Mouse (Mus musculus): Measurements from ENCODE around the gene Zcchc2.
A peak's percentile ranks its signal among the peaks of the same experiment; 100 is the strongest.

The Zcchc2 gene

GRCm38 (mm10) chr1:106036861-106037599 lies 46.8 kb downstream of the Zcchc2 start:
- peak; percentile 37 for DNase-seq (ENCODE audit: low spot score)

DNA sequence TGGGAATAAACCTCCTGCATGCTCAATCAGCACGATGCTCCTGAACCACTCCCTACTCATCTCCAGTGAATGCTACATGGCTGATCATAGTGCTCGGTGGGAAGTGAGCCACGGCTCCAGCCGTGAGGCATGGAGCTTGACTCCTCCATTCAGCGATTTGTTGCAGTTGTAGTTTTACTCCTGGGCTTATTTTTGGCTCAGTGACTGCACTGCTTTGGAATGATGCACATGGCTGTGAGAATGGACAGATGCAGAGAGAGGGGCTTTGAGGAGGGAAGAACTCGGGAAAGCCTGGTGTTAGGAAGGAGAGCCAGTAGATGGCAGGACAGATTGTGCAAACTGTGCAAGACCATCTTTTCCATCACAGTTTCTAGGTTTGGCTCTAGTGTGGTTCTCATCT lies 49.1 kb downstream of the Zcchc2 start:
- DNase-seq (ENCODE audit: low spot score) = no peak

DNA sequence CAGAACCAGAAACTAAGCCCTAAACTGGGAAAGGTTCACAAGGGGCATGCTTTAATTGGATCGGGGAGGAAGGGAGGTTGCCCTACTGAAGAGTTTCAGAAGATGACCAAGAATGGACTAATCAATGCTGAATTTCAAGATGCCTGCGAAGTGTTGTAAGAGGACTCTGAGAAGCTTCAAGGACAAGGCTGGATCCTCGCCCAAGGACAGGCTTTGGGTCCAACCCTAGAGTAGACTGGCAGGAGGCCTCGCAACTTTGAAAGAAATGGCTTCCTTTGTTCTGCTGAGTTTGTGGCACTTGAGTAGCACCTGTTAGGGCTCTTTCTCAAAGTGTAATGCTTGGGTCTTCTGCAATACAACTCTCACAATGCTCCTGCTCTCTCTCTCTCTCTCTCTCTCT lies 50.1 kb downstream of the Zcchc2 start:
- DNase-seq (ENCODE audit: low spot score) = no peak

DNA sequence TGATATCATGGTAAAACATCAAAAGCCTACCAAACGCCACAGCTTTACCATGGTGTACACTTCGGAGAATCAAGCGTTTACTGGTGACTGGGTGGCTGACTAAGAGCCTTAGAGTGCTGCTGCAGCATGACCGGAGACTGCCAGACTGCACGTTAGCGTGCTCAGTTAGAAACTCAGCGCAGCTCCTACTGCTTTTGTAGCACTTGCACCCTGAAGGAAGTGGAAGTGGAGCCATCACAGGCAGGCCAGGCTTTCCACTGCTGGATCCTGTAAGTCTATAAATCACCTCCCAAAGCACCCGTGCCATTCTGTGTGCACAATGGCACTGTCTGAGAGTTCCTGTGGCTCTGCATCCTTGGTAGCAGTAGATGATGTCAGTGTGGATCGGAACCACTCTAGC lies 52.0 kb downstream of the Zcchc2 start:
- no peak for DNase-seq (ENCODE audit: low spot score)

GRCm38 (mm10) chr1:106043053-106043820 lies 53.0 kb downstream of the Zcchc2 start:
- DNase-seq (ENCODE audit: low spot score) = no peak

DNA sequence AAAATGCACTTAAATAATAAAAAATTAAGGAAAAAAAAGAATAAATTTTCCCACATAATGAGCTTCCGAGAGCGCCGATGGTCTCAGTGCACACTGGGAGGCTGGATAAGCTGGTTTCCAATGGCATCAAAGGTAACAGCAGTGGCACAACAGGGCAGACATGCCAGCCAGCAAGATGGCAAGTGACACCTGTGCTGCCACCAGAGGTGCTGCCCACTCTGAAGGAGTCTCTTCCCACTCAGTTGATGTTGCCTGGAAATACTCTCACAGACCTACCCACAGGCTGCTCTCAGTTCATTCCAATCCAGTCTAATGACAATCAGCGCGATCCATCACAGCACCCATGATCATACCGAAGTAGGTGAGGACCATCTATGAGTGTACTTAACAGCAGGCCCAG lies 58.8 kb downstream of the Zcchc2 start:
- no peak for DNase-seq (ENCODE audit: low spot score)

DNA sequence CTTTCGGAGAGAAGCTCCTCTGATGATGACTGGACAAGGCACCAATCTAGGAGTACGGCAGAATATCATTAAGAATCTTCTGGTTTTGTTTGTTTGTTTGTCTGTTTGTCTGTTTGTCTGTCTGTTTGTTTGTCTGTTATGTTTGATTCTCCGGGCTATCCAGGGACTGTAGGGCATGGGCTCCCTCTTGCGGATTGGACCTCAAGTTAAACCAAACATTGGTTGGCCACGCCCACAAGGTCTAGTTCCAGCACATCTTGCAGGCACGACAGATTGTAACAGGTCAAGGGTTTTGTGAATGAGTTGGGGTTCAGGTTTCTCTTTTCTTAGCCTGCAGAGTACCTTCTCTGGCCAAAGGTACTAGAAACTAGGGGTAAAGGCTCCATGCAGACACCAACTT lies 64.8 kb downstream of the Zcchc2 start:
- DNase-seq (ENCODE audit: low spot score) = no peak

- DNase-seq (ENCODE audit: low spot score) = no peak
Measured at GRCm38 (mm10) chr1:106058355-106058754, 68.1 kb downstream of the Zcchc2 start.

- DNase-seq (ENCODE audit: low spot score) = no peak
Measured at GRCm38 (mm10) chr1:106059516-106060277, 69.5 kb downstream of the Zcchc2 start.

- DNase-seq (ENCODE audit: low spot score) = no peak
Measured at GRCm38 (mm10) chr1:106061185-106061910, 71.1 kb downstream of the Zcchc2 start.

DNA sequence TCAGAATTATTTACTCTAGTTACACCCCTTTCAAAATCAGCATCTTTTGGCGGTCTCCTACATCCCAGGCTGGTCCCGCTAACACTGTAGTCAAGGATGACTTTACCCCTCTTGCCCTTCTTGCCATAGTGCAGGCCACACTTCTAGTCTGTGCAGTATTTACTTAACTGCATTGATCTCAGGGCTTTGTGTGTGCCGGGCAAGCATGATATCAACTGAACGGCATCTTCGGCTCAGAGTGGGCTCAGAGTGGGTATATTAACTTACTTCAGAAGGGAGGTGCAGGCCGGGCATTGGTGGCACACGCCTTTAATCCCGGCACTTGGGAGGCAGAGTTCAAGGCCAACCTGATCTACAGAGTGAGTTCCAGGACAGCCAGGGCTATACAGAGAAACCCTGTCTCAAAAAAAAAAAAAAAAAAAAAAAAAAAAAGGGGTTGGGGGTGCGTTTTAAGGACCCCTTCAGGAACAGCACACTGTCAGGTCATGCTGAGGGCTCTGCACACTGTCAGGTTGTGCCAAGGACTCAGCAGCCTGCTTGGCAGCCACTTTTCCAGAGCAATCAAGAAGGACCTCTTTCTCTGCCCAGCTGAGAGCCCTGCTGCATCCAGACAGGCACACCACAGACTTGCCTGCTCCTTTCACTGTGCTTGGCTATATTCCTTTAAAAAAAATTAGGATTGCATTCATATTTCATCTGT lies 72.8 kb downstream of the Zcchc2 start:
- no peak for DNase-seq (ENCODE audit: low spot score)

DNA sequence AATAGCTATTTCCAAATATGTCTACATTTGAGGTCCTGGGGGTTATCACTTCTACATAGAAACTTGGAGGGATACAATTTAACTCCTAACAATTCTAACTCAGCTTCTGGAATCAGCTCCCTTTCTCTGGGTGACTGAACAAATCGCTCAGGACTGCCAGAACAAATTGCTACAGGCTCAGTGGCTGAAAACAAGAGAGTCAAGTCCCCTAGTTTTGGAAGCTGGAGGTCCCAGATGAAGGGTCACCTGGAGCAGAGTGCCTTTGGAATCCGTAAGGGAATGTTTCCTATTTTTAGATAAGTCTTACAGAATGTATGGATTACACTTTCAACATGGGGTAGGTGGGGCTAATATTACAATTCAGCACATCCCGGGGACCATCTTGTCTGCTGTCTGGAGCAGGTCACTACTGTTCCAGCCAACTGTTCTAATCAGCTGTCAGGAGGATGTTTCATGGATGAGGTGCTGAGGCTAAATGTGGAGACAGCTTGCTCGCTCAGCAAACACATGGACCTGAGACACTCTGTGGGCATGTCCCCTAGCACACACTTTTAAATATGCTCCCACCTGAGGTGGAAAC lies 73.5 kb downstream of the Zcchc2 start:
- no peak for DNase-seq (ENCODE audit: low spot score)

GRCm38 (mm10) chr1:106064291-106064690 lies 74.1 kb downstream of the Zcchc2 start:
- no peak for DNase-seq (ENCODE audit: low spot score)

DNA sequence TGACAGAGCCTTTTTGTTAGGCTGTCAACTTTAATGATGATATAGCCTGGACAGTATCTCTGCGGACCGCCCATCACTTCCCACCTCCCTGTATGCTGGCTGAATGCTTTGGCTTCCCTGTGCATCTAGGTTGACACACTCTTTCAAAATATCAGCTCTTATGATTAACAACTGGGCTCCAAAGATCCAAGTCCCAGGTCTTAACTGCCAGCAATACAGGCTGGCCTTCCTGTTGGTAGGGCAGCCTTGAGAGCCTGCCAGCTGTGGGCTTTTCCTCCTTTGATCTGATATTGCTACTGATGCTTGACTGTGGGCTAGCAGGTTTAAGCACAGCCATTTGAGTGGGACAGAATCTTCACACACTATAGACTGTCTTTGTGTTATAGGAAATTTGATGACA lies 74.5 kb downstream of the Zcchc2 start:
- no peak for DNase-seq (ENCODE audit: low spot score)

DNA sequence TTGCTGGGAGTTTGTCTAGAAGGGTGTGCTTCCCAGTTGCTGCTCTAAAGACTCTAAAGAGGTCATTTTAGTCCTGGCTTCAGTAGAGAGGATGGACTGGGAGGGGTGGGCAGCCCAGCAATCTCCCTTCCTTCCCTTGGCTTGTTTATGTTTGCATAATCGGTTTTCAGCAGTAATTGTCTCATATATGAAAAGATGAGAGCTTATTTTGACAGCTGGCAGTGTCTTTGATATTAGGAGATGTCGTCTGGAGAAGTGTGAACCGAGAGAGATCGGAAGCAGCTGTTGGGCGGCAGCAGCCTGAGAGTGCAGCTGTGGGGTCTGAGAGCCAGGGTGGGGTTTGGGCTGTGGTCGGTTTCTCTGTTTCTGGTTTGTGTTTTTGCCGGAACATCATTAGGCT lies 75.5 kb downstream of the Zcchc2 start:
- no peak for DNase-seq (ENCODE audit: low spot score)

GRCm38 (mm10) chr1:106067306-106067705 lies 77.1 kb downstream of the Zcchc2 start:
- DNase-seq (ENCODE audit: low spot score) = no peak

DNA sequence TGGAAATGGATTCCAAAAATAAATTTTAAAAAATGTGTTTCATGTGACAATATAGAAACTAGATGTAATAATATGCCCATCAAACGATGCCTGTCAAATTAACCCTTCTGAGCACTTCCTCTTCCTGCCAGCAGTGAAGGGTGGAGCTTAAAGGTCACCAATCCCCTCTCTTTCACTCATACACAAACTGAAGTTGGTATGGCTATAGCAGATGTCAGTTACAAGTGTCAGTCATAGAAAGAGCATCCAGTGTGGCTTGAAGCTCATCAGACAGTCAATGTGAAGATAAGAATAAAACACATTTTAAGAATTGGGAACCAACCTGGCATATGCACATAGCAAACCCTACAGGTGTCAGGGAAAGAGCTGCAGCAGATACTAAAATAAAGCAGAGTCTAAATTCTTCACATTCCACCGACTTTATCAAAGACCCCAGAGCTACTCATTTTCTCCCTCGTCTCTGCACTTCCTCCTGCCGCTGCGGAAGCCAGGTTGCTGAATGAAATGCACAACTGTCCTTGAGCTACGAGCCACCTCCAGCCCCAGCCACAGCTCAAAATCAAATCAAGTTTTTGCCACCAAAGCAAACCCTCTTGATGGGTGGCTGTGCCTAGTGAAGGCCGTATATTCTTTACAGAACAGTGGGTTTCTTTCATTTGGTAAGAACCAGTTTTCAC lies 79.8 kb downstream of the Zcchc2 start:
- no peak for DNase-seq (ENCODE audit: low spot score)

DNA sequence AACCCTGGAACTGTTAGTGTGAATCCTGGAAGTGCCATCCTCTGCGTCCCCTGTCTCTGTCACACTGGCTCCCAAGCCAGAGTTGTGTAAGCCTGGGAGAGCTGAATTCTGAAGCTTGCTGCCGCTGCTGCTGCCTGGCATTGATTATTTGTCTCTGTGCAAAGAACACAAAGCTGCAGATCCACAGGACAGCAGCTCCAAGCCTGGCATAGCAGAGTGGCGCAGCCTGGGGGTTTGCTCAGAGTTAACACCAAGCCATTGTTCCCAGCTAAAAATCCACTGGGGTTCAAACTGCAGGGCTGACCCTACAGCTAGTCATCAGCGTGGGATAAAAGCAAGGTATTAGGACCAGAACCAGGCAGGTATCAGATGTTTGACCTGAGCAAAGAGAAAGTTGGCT lies 80.6 kb downstream of the Zcchc2 start:
- no peak for DNase-seq (ENCODE audit: low spot score)

DNA sequence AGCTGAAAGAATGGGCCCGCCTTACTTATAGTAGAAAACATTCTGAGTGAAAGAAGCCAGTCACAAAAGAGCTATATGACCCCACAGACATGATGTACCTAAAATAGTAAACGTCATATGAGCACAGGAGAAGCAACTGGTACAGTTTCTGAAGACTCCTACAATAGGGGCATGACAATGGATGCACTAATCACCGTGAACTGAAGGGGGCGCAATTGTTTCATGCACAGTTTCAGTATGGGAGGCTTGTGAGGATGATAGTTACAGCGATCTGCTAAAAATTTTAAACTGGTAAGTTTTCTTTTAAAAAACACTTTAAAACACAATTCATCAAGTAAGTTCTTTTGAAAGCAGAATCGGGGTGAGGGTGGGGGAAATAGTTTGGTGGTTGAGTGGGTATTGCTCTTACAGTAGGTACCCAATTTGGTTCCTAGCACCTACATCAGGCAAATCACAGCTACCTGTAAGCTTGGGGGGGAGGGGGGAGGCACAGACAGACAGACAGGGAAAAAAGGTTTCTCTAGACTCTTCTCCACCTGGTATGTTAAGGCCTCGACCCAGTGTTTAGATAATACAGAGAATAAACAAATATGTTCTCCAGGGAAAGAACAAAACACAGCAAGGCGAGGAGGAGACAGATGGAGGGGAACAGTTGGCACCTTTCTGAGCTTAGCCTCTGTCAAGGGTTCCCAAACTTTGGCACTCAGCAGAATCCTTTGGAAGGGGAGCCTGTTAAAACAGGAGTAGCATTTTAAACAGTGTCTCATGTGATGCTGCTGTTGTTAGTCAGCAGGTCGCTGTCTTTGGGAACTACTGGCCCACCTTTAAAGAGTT lies 81.2 kb downstream of the Zcchc2 start:
- DNase-seq (ENCODE audit: low spot score) = peak; percentile 73

DNA sequence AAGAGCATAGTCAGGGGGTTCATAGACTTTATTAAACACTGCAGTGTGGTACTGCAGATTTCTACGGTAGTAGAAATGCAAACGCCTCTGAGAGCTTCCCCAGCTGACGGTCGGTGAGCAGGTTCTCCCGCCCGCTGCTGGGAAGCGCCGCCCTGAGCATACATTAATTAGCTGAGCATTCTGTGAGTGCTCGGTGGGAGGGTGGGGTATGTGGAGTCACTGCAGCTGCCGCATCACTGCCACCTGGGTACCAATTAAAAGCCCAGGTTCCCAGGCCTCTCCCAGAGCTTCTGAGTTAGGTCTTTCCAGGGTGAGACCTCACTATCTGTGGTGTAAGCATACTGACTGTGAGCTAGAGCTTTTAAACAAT lies 81.8 kb downstream of the Zcchc2 start:
- no peak for DNase-seq (ENCODE audit: low spot score)
